Mouse (Mus musculus) ES-E14 (cell line): ENCODE data around the gene Arhgef26.

Experiments
- CHD2 ChIP-seq: IDR thresholded peaks from 2 replicates; pipeline ENCODE4 v1.6.1; 2014; ENCODE audit warnings: mild to moderate bottlenecking, low read depth, low read length, inconsistent platforms
- HCFC1 ChIP-seq: IDR thresholded peaks from 2 replicates; pipeline ENCODE4 v1.6.1; 2012; ENCODE audit warnings: low read length, inconsistent platforms, borderline replicate concordance; ENCODE audit not compliant: insufficient read depth
- ZC3H11A ChIP-seq: IDR thresholded peaks from 2 replicates; pipeline ENCODE4 v1.6.1; 2012; ENCODE audit warnings: low read depth, mild to moderate bottlenecking, inconsistent platforms, low read length, borderline replicate concordance
- ZNF384 ChIP-seq: IDR thresholded peaks from 2 replicates; pipeline ENCODE4 v1.6.1; 2012; ENCODE audit warnings: low read depth, low read length, inconsistent platforms

DNA sequence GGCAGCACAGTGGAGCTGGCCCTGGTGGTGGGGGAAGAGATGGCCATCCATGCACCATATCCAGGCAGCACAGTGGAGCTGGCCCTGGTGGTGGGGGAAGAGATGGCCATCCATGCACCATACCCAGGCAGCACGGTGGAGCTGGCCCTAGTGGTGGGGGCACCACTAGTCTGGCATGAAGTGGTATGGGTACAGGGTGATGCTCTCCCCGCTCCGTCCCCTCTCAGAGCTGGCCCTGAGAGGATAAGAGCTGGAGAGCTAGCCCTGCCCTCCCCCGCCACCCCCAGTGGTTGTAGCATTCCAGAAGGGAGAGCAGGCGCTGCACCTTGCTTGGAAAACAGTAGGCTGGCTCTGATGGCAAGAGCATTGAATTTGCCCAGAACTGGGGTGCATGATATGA, 26.9 kb upstream of the Arhgef26 start:
- TF ChIP-seq HCFC1 (no peak), ZNF384 (no peak), CHD2 (no peak), ZC3H11A (no peak)
